Mouse (Mus musculus) hindbrain, embryonic 16.5 days (tissue): ENCODE measurements at regions not wholly inside any gene's neighbourhood (a gene's known extent, or its start where the extent isn't known, plus 50 kb on each side); places are given as distances from the start of the nearest gene placed in this dataset.

Experiments
- ATAC-seq: fragments of 200-750 bp; cut with Nextera tagmentation; 2 replicates; pipeline ENCODE4 v1.8.0; 2017; ENCODE audit warnings: moderate TSS enrichment, moderate library complexity
- H3K27ac ChIP-seq: fragments of 300-500 bp; sonication (generic); 2 replicates; pipeline ENCODE4 v1.5.1; 2014; ENCODE audit warnings: low read depth, mild to moderate bottlenecking, control low read depth, low read length, moderate library complexity
- H3K27me3 ChIP-seq: fragments of 300-500 bp; sonication (generic); replicated peaks from 2 replicates; pipeline ENCODE4 v1.6.1; 2014; ENCODE audit warnings: low read length; ENCODE audit not compliant: control insufficient read depth, insufficient read depth
- H3K36me3 ChIP-seq: fragments of 300-500 bp; sonication (generic); 2 replicates; pipeline ENCODE4 v1.6.1; 2014; ENCODE audit warnings: mild to moderate bottlenecking, low read length, moderate library complexity, mixed read lengths; ENCODE audit not compliant: control insufficient read depth, insufficient read depth
- H3K4me1 ChIP-seq: fragments of 300-500 bp; sonication (generic); 2 replicates; pipeline ENCODE4 v1.6.1; 2014; ENCODE audit warnings: low read depth, low read length; ENCODE audit not compliant: control insufficient read depth, insufficient read depth
- H3K4me2 ChIP-seq: fragments of 300-500 bp; sonication (generic); 2 replicates; pipeline ENCODE4 v1.6.1; 2014; ENCODE audit warnings: mild to moderate bottlenecking, low read length, control low read depth, moderate library complexity
- H3K4me3 ChIP-seq: fragments of 300-500 bp; sonication (generic); 2 replicates; pipeline ENCODE4 v1.5.1; 2014; ENCODE audit warnings: mild to moderate bottlenecking, low read length, control low read depth, moderate library complexity
- H3K9ac ChIP-seq: fragments of 300-500 bp; sonication (generic); 2 replicates; pipeline ENCODE4 v1.6.1; 2014; ENCODE audit warnings: low read depth, mild to moderate bottlenecking, control low read depth, low read length, moderate library complexity
- H3K9me3 ChIP-seq: fragments of 300-500 bp; sonication (generic); 2 replicates; pipeline ENCODE4 v1.6.1; 2014; ENCODE audit warnings: mild to moderate bottlenecking, low read length, moderate library complexity; ENCODE audit not compliant: control insufficient read depth
- WGBS: fragments of 180-500 bp; shearing (Covaris S2); extraction: QIAGEN DNeasy Blood & Tissue Kit; methylation state at CpG from one replicate; pipeline ENCODE4 v1.1.7; 2014; 5-methylcytosine and 5-hydroxymethylcytosine counted together

GRCm38 (mm10) chr10:91241611-91242005, 60.5 kb upstream of the Tmpo start:
- 37% methylated on average over 7 of the region's 7 CpGs for WGBS
- Histone ChIP-seq H3K27me3 (no peaks in the 10 kb centered on the region), H3K4me2 (peak overlapping the region; percentile 13; the same call in 1 of the 2 replicates), H3K9me3 (no peaks in the 10 kb centered on the region), H3K4me3 (no peak overlapping the region), H3K36me3 (no peaks in the 10 kb centered on the region), H3K27ac (peak overlapping the region; percentile 32; the same call in 1 of the 2 replicates), H3K4me1 (peaks cover 7% of the 10 kb centered on the region), H3K9ac (no peak overlapping the region)
- ATAC-seq: peak; percentile 51; the same call in 1 of the 2 replicates

GRCm38 (mm10) chr10:91240856-91241610, 59.9 kb upstream of the Tmpo start:
- peak; percentile 53; the same call in 1 of the 2 replicates for ATAC-seq
- Histone ChIP-seq H3K36me3 (no peaks in the 10 kb centered on the region), H3K4me1 (peaks cover 7% of the 10 kb centered on the region), H3K27me3 (no peaks in the 10 kb centered on the region), H3K27ac (peak overlapping the region; percentile 32; the same call in 1 of the 2 replicates), H3K9ac (no peak overlapping the region), H3K9me3 (no peaks in the 10 kb centered on the region), H3K4me3 (no peak overlapping the region), H3K4me2 (peak overlapping the region; percentile 13; the same call in 1 of the 2 replicates)
- WGBS: 36% methylated on average over 10 of the region's 10 CpGs

- Histone ChIP-seq H3K36me3 (no peaks in the 10 kb centered on the region), H3K27me3 (no peaks in the 10 kb centered on the region), H3K27ac (no peak overlapping the region), H3K9ac (no peak overlapping the region), H3K4me3 (no peak overlapping the region), H3K4me1 (peaks cover 7% of the 10 kb centered on the region), H3K4me2 (no peak overlapping the region), H3K9me3 (no peaks in the 10 kb centered on the region)
- WGBS: 74% methylated on average over 7 of the region's 7 CpGs
- no peak for ATAC-seq
These were observed 59.2 kb upstream of the Tmpo start for GRCm38 (mm10) chr10:91240320-91240719.

- no peaks in the 10 kb centered on the region for H3K9me3 ChIP-seq
- H3K27me3 ChIP-seq: no peaks in the 10 kb centered on the region
- WGBS: 17% methylated on average over 7 of the region's 7 CpGs
- no peak overlapping the region for H3K9ac ChIP-seq
- no peak overlapping the region for H3K4me3 ChIP-seq
- peak; percentile 18; the same call in 1 of the 2 replicates for ATAC-seq
- no peak overlapping the region for H3K27ac ChIP-seq
- no peaks in the 10 kb centered on the region for H3K36me3 ChIP-seq
- peaks cover 7% of the 10 kb centered on the region for H3K4me1 ChIP-seq
- H3K4me2 ChIP-seq: no peak overlapping the region
These were observed 55.7 kb upstream of the Tmpo start for GRCm38 (mm10) chr10:91236844-91237243.

- no peak overlapping the region for H3K4me2 ChIP-seq
- no peaks in the 10 kb centered on the region for H3K9me3 ChIP-seq
- H3K9ac ChIP-seq: no peak overlapping the region
- no peak overlapping the region for H3K27ac ChIP-seq
- no peak for ATAC-seq
- peaks cover 3% of the 10 kb centered on the region for H3K4me1 ChIP-seq
- no peak overlapping the region for H3K4me3 ChIP-seq
- H3K27me3 ChIP-seq: no peaks in the 10 kb centered on the region
- H3K36me3 ChIP-seq: no peaks in the 10 kb centered on the region
- 91% methylated on average over 3 of the region's 3 CpGs for WGBS
These were observed 53.6 kb upstream of the Tmpo start for GRCm38 (mm10) chr10:91234709-91235108.
